Mouse (Mus musculus): ENCODE data around the gene Slc46a1. TPM values are rescaled to one million over a fixed set of nuclear protein-coding genes. Genes with fewer than 3 reads are reported as not detected.

Slc46a1 gene
- polyA plus RNA-seq, 1 experiment from 2014 or later = 17.6 TPM

GRCm38 (mm10) chr11:78462669-78463068 lies 2.8 kb upstream of the Slc46a1 start:
- H3K9ac ChIP-seq = no peak overlapping the region

GRCm38 (mm10) chr11:78463286-78464036 lies 2.0 kb upstream of the Slc46a1 start:
- WGBS = 69% methylated on average over 13 of the region's 13 CpGs

More at GRCm38 (mm10) chr11:78462669-78463068, 2.8 kb upstream of the Slc46a1 start:
- H3K27me3 ChIP-seq (replicated peaks) = no peaks in the 10 kb centered on the region
- no peak overlapping the region for H3K4me3 ChIP-seq
- 89% methylated on average over 5 of the region's 5 CpGs for WGBS
- H3K27ac ChIP-seq = no peak overlapping the region
- H3K4me1 ChIP-seq = peaks cover 11% of the 10 kb centered on the region
- 0 out of 2 replicates have a peak, but pooled peaks cover 3% of the 10 kb centered on the region for H3K9me3 ChIP-seq
- no peak for ATAC-seq (ENCODE audit: low FRiP score, low read depth)
- no peak overlapping the region for H3K4me2 ChIP-seq (replicated peaks)
- H3K36me3 ChIP-seq = no peaks in the 10 kb centered on the region

GRCm38 (mm10) chr11:78465116-78465515 lies 381 bp upstream of the Slc46a1 start:
- Histone ChIP-seq H3K36me3 (no peaks in the 10 kb centered on the region), H3K4me1 (peaks cover 11% of the 10 kb centered on the region), H3K27me3 (replicated peaks) (no peaks in the 10 kb centered on the region), H3K27ac (no peak overlapping the region), H3K9ac (peak overlapping the region; percentile 69; the same call in 1 of the 2 replicates), H3K9me3 (0 out of 2 replicates have a peak, but pooled peaks cover 3% of the 10 kb centered on the region), H3K4me2 (replicated peaks) (peak overlapping the region; percentile 79), H3K4me3 (peak overlapping the region; percentile 71)
- no peak for ATAC-seq (ENCODE audit: low FRiP score, low read depth)
- WGBS = 40% methylated on average over 9 of the region's 9 CpGs

More at GRCm38 (mm10) chr11:78463286-78464036, 2.0 kb upstream of the Slc46a1 start:
- H3K9ac ChIP-seq = no peak overlapping the region
- H3K4me3 ChIP-seq = no peak overlapping the region
- H3K27me3 ChIP-seq (replicated peaks) = no peaks in the 10 kb centered on the region
- ATAC-seq (ENCODE audit: low FRiP score, low read depth) = no peak
- 0 out of 2 replicates have a peak, but pooled peaks cover 3% of the 10 kb centered on the region for H3K9me3 ChIP-seq
- no peak overlapping the region for H3K4me2 ChIP-seq (replicated peaks)
- no peak overlapping the region for H3K27ac ChIP-seq
- no peaks in the 10 kb centered on the region for H3K36me3 ChIP-seq
- H3K4me1 ChIP-seq = peaks cover 11% of the 10 kb centered on the region

GRCm38 (mm10) chr11:78466242-78466912 lies 880 bp downstream of the Slc46a1 start:
- Histone ChIP-seq H3K27ac (no peak overlapping the region), H3K9me3 (0 out of 2 replicates have a peak, but pooled peaks cover 3% of the 10 kb centered on the region), H3K4me2 (replicated peaks) (peak overlapping the region; percentile 79), H3K36me3 (peaks cover 1% of the 10 kb centered on the region; the same call in 1 of the 2 replicates), H3K9ac (peak overlapping the region; percentile 69), H3K4me3 (peak overlapping the region; percentile 71), H3K27me3 (replicated peaks) (no peaks in the 10 kb centered on the region), H3K4me1 (peaks cover 11% of the 10 kb centered on the region)
- WGBS = 61% methylated on average over 23 of the region's 23 CpGs
- 0 out of 2 replicates have a peak, but pooled peaks have one; percentile 34 for ATAC-seq (ENCODE audit: low FRiP score, low read depth)

- Histone ChIP-seq H3K36me3 (peaks cover 11% of the 10 kb centered on the region; the same call in 1 of the 2 replicates), H3K9ac (no peak overlapping the region), H3K9me3 (no peaks in the 10 kb centered on the region), H3K27ac (no peak overlapping the region), H3K27me3 (replicated peaks) (no peaks in the 10 kb centered on the region), H3K4me2 (replicated peaks) (no peak overlapping the region), H3K4me1 (peaks cover 11% of the 10 kb centered on the region), H3K4me3 (no peak overlapping the region)
- WGBS = 87% methylated on average over 7 of the region's 7 CpGs
- no peak for ATAC-seq (ENCODE audit: low FRiP score, low read depth)
These were observed 2.0 kb downstream of the Slc46a1 start for GRCm38 (mm10) chr11:78467515-78467914.

GRCm38 (mm10) chr11:78467932-78468331 lies 2.4 kb downstream of the Slc46a1 start:
- Histone ChIP-seq H3K4me2 (replicated peaks) (no peak overlapping the region), H3K9me3 (no peaks in the 10 kb centered on the region), H3K9ac (no peak overlapping the region), H3K27ac (no peak overlapping the region), H3K36me3 (peaks cover 12% of the 10 kb centered on the region; the same call in 1 of the 2 replicates), H3K4me3 (no peak overlapping the region), H3K27me3 (replicated peaks) (no peaks in the 10 kb centered on the region), H3K4me1 (peaks cover 11% of the 10 kb centered on the region)
- WGBS = 68% methylated on average over 3 of the region's 3 CpGs
- no peak for ATAC-seq (ENCODE audit: low FRiP score, low read depth)

- no peaks in the 10 kb centered on the region for H3K9me3 ChIP-seq
- H3K9ac ChIP-seq = no peak overlapping the region
- H3K36me3 ChIP-seq = peaks cover 30% of the 10 kb centered on the region; the same call in 1 of the 2 replicates
- no peaks in the 10 kb centered on the region for H3K27me3 ChIP-seq (replicated peaks)
- H3K4me2 ChIP-seq (replicated peaks) = no peak overlapping the region
- H3K4me3 ChIP-seq = no peak overlapping the region
- no peak for ATAC-seq (ENCODE audit: low FRiP score, low read depth)
- WGBS = 91% methylated on average over 10 of the region's 10 CpGs
- peaks cover 1% of the 10 kb centered on the region for H3K4me1 ChIP-seq
- no peak overlapping the region for H3K27ac ChIP-seq
These were observed 6.0 kb downstream of the Slc46a1 start for GRCm38 (mm10) chr11:78471326-78472103.

- Histone ChIP-seq H3K4me1 (no peaks in the 10 kb centered on the region), H3K36me3 (peaks cover 38% of the 10 kb centered on the region; the same call in 1 of the 2 replicates), H3K27me3 (replicated peaks) (no peaks in the 10 kb centered on the region), H3K9me3 (no peaks in the 10 kb centered on the region), H3K4me2 (replicated peaks) (no peak overlapping the region), H3K9ac (no peak overlapping the region), H3K27ac (no peak overlapping the region), H3K4me3 (no peak overlapping the region)
- no peak for ATAC-seq (ENCODE audit: low FRiP score, low read depth)
- 81% methylated on average over 3 of the region's 3 CpGs for WGBS
These were observed 9.8 kb downstream of the Slc46a1 start for GRCm38 (mm10) chr11:78475289-78475688.

GRCm38 (mm10) chr11:78483639-78484038 lies 18.1 kb downstream of the Slc46a1 start:
- WGBS = 62% methylated on average over 7 of the region's 7 CpGs
- Histone ChIP-seq H3K36me3 (peaks cover 47% of the 10 kb centered on the region), H3K27ac (no peak overlapping the region), H3K4me2 (replicated peaks) (no peak overlapping the region), H3K9ac (no peak overlapping the region), H3K4me3 (no peak overlapping the region), H3K9me3 (no peaks in the 10 kb centered on the region), H3K4me1 (no peaks in the 10 kb centered on the region), H3K27me3 (replicated peaks) (peaks cover 21% of the 10 kb centered on the region)
- ATAC-seq (ENCODE audit: low FRiP score, low read depth) = no peak

- Histone ChIP-seq H3K27me3 (replicated peaks) (peaks cover 54% of the 10 kb centered on the region), H3K4me1 (peaks cover 11% of the 10 kb centered on the region), H3K9me3 (no peaks in the 10 kb centered on the region), H3K4me2 (replicated peaks) (no peak overlapping the region), H3K36me3 (peaks cover 21% of the 10 kb centered on the region), H3K9ac (no peak overlapping the region), H3K27ac (no peak overlapping the region), H3K4me3 (no peak overlapping the region)
- no peak for ATAC-seq (ENCODE audit: low FRiP score, low read depth)
- 2% methylated on average over 8 of the region's 8 CpGs for WGBS
These were observed 22.7 kb downstream of the Slc46a1 start for GRCm38 (mm10) chr11:78488168-78488567.

GRCm38 (mm10) chr11:78490781-78491241 lies 25.3 kb downstream of the Slc46a1 start:
- 0 out of 2 replicates have a peak overlapping the region, but pooled peaks have one; percentile 48 for H3K9ac ChIP-seq
- no peaks in the 10 kb centered on the region for H3K9me3 ChIP-seq
- H3K27me3 ChIP-seq (replicated peaks) = peaks cover 57% of the 10 kb centered on the region
- H3K36me3 ChIP-seq = peaks cover 17% of the 10 kb centered on the region
- H3K4me2 ChIP-seq (replicated peaks) = peak overlapping the region; percentile 58
- H3K4me3 ChIP-seq = peak overlapping the region; percentile 21
- H3K27ac ChIP-seq = no peak overlapping the region
- peaks cover 14% of the 10 kb centered on the region for H3K4me1 ChIP-seq
- 0 out of 2 replicates have a peak, but pooled peaks have one; percentile 48 for ATAC-seq (ENCODE audit: low FRiP score, low read depth)
- WGBS = 11% methylated on average over 48 of the region's 48 CpGs
